Mouse (Mus musculus) cerebellum, adult 18-20 months (tissue): Measurements from ENCODE around the gene Soat2.
A peak's percentile ranks its signal among the peaks of the same experiment; 100 is the strongest.

Source experiments
- DNase-seq, 2 experiments: peaks; one replicate each; pipeline ENCODE4 v3.0.0; 2021

Gene Soat2

GRCm38 (mm10) chr15:102192271-102192812 is 42.0 kb downstream of the Soat2 start:
- DNase-seq: no peak

GRCm38 (mm10) chr15:102192820-102193386 is 42.6 kb downstream of the Soat2 start:
- DNase-seq: no peak

- DNase-seq: no peak
Measured at GRCm38 (mm10) chr15:102193652-102194051, 43.3 kb downstream of the Soat2 start.

GRCm38 (mm10) chr15:102194439-102194838 is 44.1 kb downstream of the Soat2 start:
- DNase-seq: no peak

- no peak for DNase-seq
Measured at GRCm38 (mm10) chr15:102195373-102195772, 45.0 kb downstream of the Soat2 start.

GRCm38 (mm10) chr15:102198841-102199240 is 48.5 kb downstream of the Soat2 start:
- no peak for DNase-seq

GRCm38 (mm10) chr15:102202971-102203834 is 52.9 kb downstream of the Soat2 start, which contains the start of gene Zfp740:
TSS of gene Zfp740 (plus strand) at chr15:102203249.
- DNase-seq: peak; percentile 94 to 97

GRCm38 (mm10) chr15:102203835-102204381 is 53.6 kb downstream of the Soat2 start:
- DNase-seq: peak; percentile 57 to 85

- DNase-seq: no peak
Measured at GRCm38 (mm10) chr15:102204674-102205505, 54.6 kb downstream of the Soat2 start, which contains the start of gene Csad. TSS of gene Csad (minus strand) at chr15:102204724.

- peak; percentile 43 to 44 for DNase-seq
Measured at GRCm38 (mm10) chr15:102205779-102206178, 55.5 kb downstream of the Soat2 start.

GRCm38 (mm10) chr15:102207351-102207750 is 57.0 kb downstream of the Soat2 start:
- no peak for DNase-seq

- DNase-seq: no peak
Measured at GRCm38 (mm10) chr15:102208092-102208561, 57.8 kb downstream of the Soat2 start.

GRCm38 (mm10) chr15:102209114-102209513 is 58.8 kb downstream of the Soat2 start:
- DNase-seq: no peak

GRCm38 (mm10) chr15:102210816-102211215 is 60.5 kb downstream of the Soat2 start:
- DNase-seq: no peak

GRCm38 (mm10) chr15:102211895-102212294 is 61.6 kb downstream of the Soat2 start:
- DNase-seq: no peak
